Comparison of ENCODE assay signal across 36 mouse cellular contexts in the genomic region with DNA sequence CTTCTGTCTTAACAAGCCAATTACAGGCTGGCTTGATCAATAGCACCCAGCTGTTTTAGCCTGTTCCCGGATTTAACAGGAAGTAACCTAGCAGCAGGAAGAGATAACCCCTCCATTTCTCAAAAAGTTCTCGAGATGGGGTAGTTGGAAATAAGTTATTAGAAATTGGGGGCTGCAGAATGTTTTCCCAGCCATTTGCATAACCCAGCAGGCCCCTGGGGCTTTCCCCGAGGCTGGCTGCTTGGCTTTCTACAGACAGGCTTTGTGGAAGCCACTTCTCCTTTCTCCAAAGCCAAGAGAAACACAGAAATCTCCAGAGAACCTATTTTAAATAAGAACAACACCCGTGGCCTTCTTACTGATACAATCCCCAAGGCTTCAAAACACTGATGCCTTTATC. TPM values are rescaled to one million over a fixed set of nuclear protein-coding genes. Genes with fewer than 3 reads are reported as not detected.
DNase-seq lines count a peak whose midpoint lies in the region; ATAC-seq and TF ChIP-seq lines count a peak whose summit lies in the region.
"Had no signal": no experiment of that assay in that cellular context is flagged by ENCODE, and none has a peak within 500 bp of the region (broad histone marks: within the 10 kb centered on the region; RNA-seq: fewer than 3 reads in every experiment).

No protein-coding gene starts in this region.

- H3K4me1 ChIP-seq in hindbrain, embryonic 10.5 days (replicated peaks), result no peaks in the 10 kb centered on the region
- H3K4me1 ChIP-seq in hindbrain, embryonic 14.5 days (replicated peaks; ENCODE audit: control insufficient read depth, insufficient read depth, low read length), result no peaks in the 10 kb centered on the region
- peaks cover 9 to 25% of the 10 kb centered on the region in 2 experiments for H3K4me1 ChIP-seq in liver, embryonic 14.5 days (replicated peaks; ENCODE audit: control insufficient read depth in 2 of 2, insufficient read depth in 2 of 2, low read length in 1 of 2)
- H3K4me1 ChIP-seq: embryonic facial prominence, embryonic 12.5 days; hindbrain, embryonic 15.5 days; limb, embryonic 12.5 days; neural tube, embryonic 12.5 days had no signal

- no peak overlapping the region for H3K4me2 ChIP-seq in hindbrain, embryonic 14.5 days (replicated peaks)
- H3K4me2 ChIP-seq in liver, embryonic 14.5 days (ENCODE audit: low read depth), result no peak overlapping the region
- H3K4me2 ChIP-seq: embryonic facial prominence, embryonic 12.5 days; hindbrain, embryonic 15.5 days; limb, embryonic 12.5 days; midbrain, embryonic 12.5 days; neural tube, embryonic 12.5 days had no signal

- peak; percentile 38 for DNase-seq in adrenal gland, postnatal 10 days
- no peak for DNase-seq in adrenal gland, postnatal 25 days
- peak; percentile 3 for DNase-seq in hindbrain, embryonic 10.5 days (ENCODE audit: low spot score)
- DNase-seq in hindbrain, embryonic 14.5 days (ENCODE audit: low spot score), result no peak
- DNase-seq in adipocyte (ENCODE audit: low spot score), result peak; percentile 14
- DNase-seq in liver, embryonic 14.5 days (ENCODE audit: low read depth in 3 of 3, low spot score in 3 of 3), result no peak
- DNase-seq in kidney, adult 9 months, result no peak
- DNase-seq in lung, postnatal 10 days, result no peak
- DNase-seq: cerebellum, adult 18-20 months; cerebellum, postnatal 14 days; gastrocnemius, postnatal 25 days; heart, adult 2 months; kidney, adult 18-20 months; kidney, postnatal 36 days; lung, adult 2 months; lung, postnatal 14 days; right cerebral cortex, adult 18-20 months; right cerebral cortex, postnatal 4 days; thymus, adult 18-20 months; thymus, postnatal 25 days had no signal

- H3K27me3 ChIP-seq in hindbrain, embryonic 10.5 days (ENCODE audit: insufficient read depth, poor library complexity, severe bottlenecking), result no peaks in the 10 kb centered on the region
- no peaks in the 10 kb centered on the region for H3K27me3 ChIP-seq in hindbrain, embryonic 14.5 days (ENCODE audit: control insufficient read depth, insufficient read depth, low read length)
- no peaks in the 10 kb centered on the region for H3K27me3 ChIP-seq in liver, embryonic 14.5 days (ENCODE audit: control insufficient read depth, insufficient read depth, low read length)
- H3K27me3 ChIP-seq: embryonic facial prominence, embryonic 12.5 days; hindbrain, embryonic 15.5 days; limb, embryonic 12.5 days; midbrain, embryonic 12.5 days; neural tube, embryonic 12.5 days; Patski had no signal

- H3K9me3 ChIP-seq in hindbrain, embryonic 10.5 days, result no peaks in the 10 kb centered on the region
- H3K9me3 ChIP-seq in hindbrain, embryonic 14.5 days (ENCODE audit: control insufficient read depth, low read length), result no peaks in the 10 kb centered on the region
- no peaks in the 10 kb centered on the region for H3K9me3 ChIP-seq in liver, embryonic 14.5 days (ENCODE audit: control insufficient read depth, low read length)
- H3K9me3 ChIP-seq: embryonic facial prominence, embryonic 12.5 days; G1E; hindbrain, embryonic 15.5 days; limb, embryonic 12.5 days; midbrain, embryonic 12.5 days; neural tube, embryonic 12.5 days had no signal

- TF ChIP-seq EP300 in liver, embryonic 14.5 days (IDR thresholded peaks at IDR 0.05; ENCODE audit: low read depth), result no peak

- no peak overlapping the region for H3K27ac ChIP-seq in hindbrain, embryonic 10.5 days
- H3K27ac ChIP-seq in hindbrain, embryonic 14.5 days, result no peak overlapping the region
- H3K27ac ChIP-seq in liver, embryonic 14.5 days, result peak overlapping the region; percentile 22; the same call in 1 of the 2 replicates
- H3K27ac ChIP-seq: embryonic facial prominence, embryonic 12.5 days; heart, adult 2 months; hindbrain, embryonic 15.5 days; layer of hippocampus, adult 2 months; left cerebral cortex, adult 2 months; limb, embryonic 12.5 days; midbrain, embryonic 12.5 days; neural tube, embryonic 12.5 days; stomach, postnatal 0 days had no signal

- no peak overlapping the region for H3K4me3 ChIP-seq in hindbrain, embryonic 10.5 days
- no peak overlapping the region for H3K4me3 ChIP-seq in hindbrain, embryonic 14.5 days (replicated peaks; ENCODE audit: low read length)
- no peak overlapping the region for H3K4me3 ChIP-seq in liver, embryonic 14.5 days (ENCODE audit: insufficient read depth in 1 of 2, low read depth in 2 of 2, low read length in 2 of 2)
- H3K4me3 ChIP-seq: embryonic facial prominence, embryonic 12.5 days; heart, adult 2 months; hindbrain, embryonic 15.5 days; layer of hippocampus, adult 2 months; left cerebral cortex, adult 2 months; limb, embryonic 12.5 days; midbrain, embryonic 12.5 days; myocyte; neural tube, embryonic 12.5 days had no signal

- no peak for ATAC-seq in hindbrain, embryonic 14.5 days (ENCODE audit: low FRiP score)
- ATAC-seq in liver, embryonic 14.5 days (ENCODE audit: insufficient read depth), result no peak
- ATAC-seq: forebrain, embryonic 14.5 days; inflammation-experienced regulatory T-cells, adult 6 months; Patski had no signal

- no peak overlapping the region for H3K9ac ChIP-seq in hindbrain, embryonic 14.5 days
- H3K9ac ChIP-seq in liver, embryonic 14.5 days (replicated peaks), result no peak overlapping the region
- H3K9ac ChIP-seq: embryonic facial prominence, embryonic 12.5 days; hindbrain, embryonic 15.5 days; limb, embryonic 12.5 days; midbrain, embryonic 12.5 days; neural tube, embryonic 12.5 days had no signal

- H3K36me3 ChIP-seq in hindbrain, embryonic 10.5 days, result peaks cover 52% of the 10 kb centered on the region
- peaks cover 48% of the 10 kb centered on the region for H3K36me3 ChIP-seq in hindbrain, embryonic 14.5 days (replicated peaks; ENCODE audit: control insufficient read depth, insufficient read depth)
- peaks cover 89% of the 10 kb centered on the region for H3K36me3 ChIP-seq in liver, embryonic 14.5 days (replicated peaks; ENCODE audit: control insufficient read depth, insufficient read depth, low read depth)

- TF ChIP-seq CTCF in liver, embryonic 14.5 days (IDR thresholded peaks at IDR 0.05; ENCODE audit: low read depth), result no peak

- WGBS in hindbrain, embryonic 10.5 days, result 35% methylated on average over 4 of the region's 4 CpGs
- 51% methylated on average over 4 of the region's 4 CpGs for WGBS in hindbrain, embryonic 14.5 days
- WGBS in liver, embryonic 14.5 days (ENCODE audit: insufficient replicate concordance), result 14% methylated on average over 4 of the region's 4 CpGs

RNA-seq across cellular contexts. Expression of a gene that starts 22.7 kb away (rescaled TPM):
- 10 to 100 TPM; 37.9 to 38.8 TPM for total RNA-seq in adrenal gland, postnatal 10 days (2021)
- total RNA-seq in adrenal gland, postnatal 25 days (2021), result 50.3 and 50.9 TPM in 2 replicates
- 106 and 123 TPM in 2 replicates for polyA plus RNA-seq in hindbrain, embryonic 10.5 days (2016; fragmentation: Nextera tagmentation; extraction: Ambion mirVana)
- polyA plus RNA-seq in hindbrain, embryonic 14.5 days (2014; fragmentation: Nextera tagmentation; extraction: Ambion mirVana), result 66.3 and 69.0 TPM in 2 replicates
- 10.6 and 14.2 TPM in 2 replicates for polyA plus RNA-seq in liver, embryonic 14.5 days (2012; rRNA removed)
- 51.3 and 51.7 TPM in 2 replicates for polyA plus RNA-seq in liver, embryonic 14.5 days (2014; fragmentation: Nextera tagmentation; extraction: Ambion mirVana)

RNA-seq across cellular contexts. Expression of a gene that starts 22.9 kb away (rescaled TPM):
- 10 to 100 TPM; 27.6 to 33.0 TPM for total RNA-seq in adrenal gland, postnatal 10 days (2021)
- 36.8 and 38.4 TPM in 2 replicates for total RNA-seq in adrenal gland, postnatal 25 days (2021)
- polyA plus RNA-seq in hindbrain, embryonic 10.5 days (2016; fragmentation: Nextera tagmentation; extraction: Ambion mirVana), result 29.1 and 32.1 TPM in 2 replicates
- polyA plus RNA-seq in hindbrain, embryonic 14.5 days (2014; fragmentation: Nextera tagmentation; extraction: Ambion mirVana), result 32.1 and 35.4 TPM in 2 replicates
- 4.6 and 6.9 TPM in 2 replicates for polyA plus RNA-seq in liver, embryonic 14.5 days (2012; rRNA removed)
- 10.9 and 11.9 TPM in 2 replicates for polyA plus RNA-seq in liver, embryonic 14.5 days (2014; fragmentation: Nextera tagmentation; extraction: Ambion mirVana)

RNA-seq across cellular contexts. Expression of a gene that starts 41.4 kb away (rescaled TPM):
- total RNA-seq in adrenal gland, postnatal 10 days (2021), result 100 to 1,000 TPM in 1 of 2 experiments, 10 to 100 TPM in 1; 89.8 to 143 TPM
- 94.6 and 149 TPM in 2 replicates for total RNA-seq in adrenal gland, postnatal 25 days (2021)
- 20.5 and 24.0 TPM in 2 replicates for polyA plus RNA-seq in hindbrain, embryonic 10.5 days (2016; fragmentation: Nextera tagmentation; extraction: Ambion mirVana)
- 17.3 and 23.4 TPM in 2 replicates for polyA plus RNA-seq in hindbrain, embryonic 14.5 days (2014; fragmentation: Nextera tagmentation; extraction: Ambion mirVana)
- polyA plus RNA-seq in liver, embryonic 14.5 days (2012; rRNA removed), result 35.2 and 50.3 TPM in 2 replicates
- polyA plus RNA-seq in liver, embryonic 14.5 days (2014; fragmentation: Nextera tagmentation; extraction: Ambion mirVana), result 117 and 126 TPM in 2 replicates

RNA-seq across cellular contexts. Expression of a gene that starts 52.1 kb away (rescaled TPM):
- total RNA-seq in adrenal gland, postnatal 10 days (2021), result not detected
- total RNA-seq in adrenal gland, postnatal 25 days (2021), result not detected in 2 replicates
- not detected in 2 replicates for polyA plus RNA-seq in hindbrain, embryonic 10.5 days (2016; fragmentation: Nextera tagmentation; extraction: Ambion mirVana)
- 0.08 and 0.09 TPM in 2 replicates for polyA plus RNA-seq in hindbrain, embryonic 14.5 days (2014; fragmentation: Nextera tagmentation; extraction: Ambion mirVana)
- polyA plus RNA-seq in liver, embryonic 14.5 days (2012; rRNA removed), result 0.01 and 0.03 TPM in 2 replicates
- not detected in 2 replicates for polyA plus RNA-seq in liver, embryonic 14.5 days (2014; fragmentation: Nextera tagmentation; extraction: Ambion mirVana)
- total RNA-seq: adrenal gland, adult 18-20 months; midbrain, postnatal 0 days had no signal
- polyA plus RNA-seq: embryonic facial prominence, embryonic 12.5 days; G1E; heart, embryonic 14.5 days; limb, embryonic 12.5 days; midbrain, embryonic 12.5 days; midbrain, postnatal 0 days; neural tube, embryonic 12.5 days had no signal

Comparison
In these comparisons a context has a peak if more than half of its experiments do, and no peak if none do; other contexts are left out.
1. DNase-seq: peak in adrenal gland, postnatal 10 days (single experiment), hindbrain, embryonic 10.5 days (single experiment) and adipocyte (single experiment); none in adrenal gland, postnatal 25 days (single experiment), hindbrain, embryonic 14.5 days (single experiment), liver, embryonic 14.5 days (0 of 3), kidney, adult 9 months (single experiment) and lung, postnatal 10 days (single experiment).